Mouse (Mus musculus) colon, adult 2 months (tissue): ENCODE data around the gene Gas2l2. TPM values are rescaled to one million over a fixed set of nuclear protein-coding genes. Genes with fewer than 3 reads are reported as not detected.

Experiments
- polyA plus RNA-seq: library from polyadenylated mRNA; depleted of rRNA; stranded (reverse); fragments of >200 nt; gene quantifications from 2 replicates; pipeline ENCODE4 v1.2.3, GENCODE M21; 2012; rRNA removed

Gas2l2 gene
- polyA plus RNA-seq: 0.43 and 0.51 TPM in 2 replicates

DNA sequence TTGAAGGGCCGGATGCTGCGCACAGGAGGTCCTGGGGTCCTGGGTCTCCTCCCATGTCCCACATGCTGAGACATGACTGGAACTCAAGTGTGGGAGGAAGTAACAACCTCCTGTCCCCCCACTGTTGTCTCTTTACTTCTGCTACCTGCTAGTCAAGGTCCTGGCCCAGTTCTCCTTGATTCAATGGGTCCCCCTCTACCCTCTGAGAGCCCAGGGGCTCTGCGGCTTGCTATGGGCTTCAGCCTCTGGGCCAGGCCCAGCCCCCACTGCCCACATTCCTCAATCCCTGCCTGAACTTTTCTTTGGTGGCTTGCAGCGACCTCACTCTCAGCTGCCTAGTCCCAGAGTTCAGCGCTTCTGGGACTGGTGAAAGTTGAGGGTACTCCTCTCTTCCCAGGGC lies at the start of gene Gas2l2:
Gene Gas2l2 (minus strand): TSS at position 101 of the 400 bp plus-strand sequence.

DNA sequence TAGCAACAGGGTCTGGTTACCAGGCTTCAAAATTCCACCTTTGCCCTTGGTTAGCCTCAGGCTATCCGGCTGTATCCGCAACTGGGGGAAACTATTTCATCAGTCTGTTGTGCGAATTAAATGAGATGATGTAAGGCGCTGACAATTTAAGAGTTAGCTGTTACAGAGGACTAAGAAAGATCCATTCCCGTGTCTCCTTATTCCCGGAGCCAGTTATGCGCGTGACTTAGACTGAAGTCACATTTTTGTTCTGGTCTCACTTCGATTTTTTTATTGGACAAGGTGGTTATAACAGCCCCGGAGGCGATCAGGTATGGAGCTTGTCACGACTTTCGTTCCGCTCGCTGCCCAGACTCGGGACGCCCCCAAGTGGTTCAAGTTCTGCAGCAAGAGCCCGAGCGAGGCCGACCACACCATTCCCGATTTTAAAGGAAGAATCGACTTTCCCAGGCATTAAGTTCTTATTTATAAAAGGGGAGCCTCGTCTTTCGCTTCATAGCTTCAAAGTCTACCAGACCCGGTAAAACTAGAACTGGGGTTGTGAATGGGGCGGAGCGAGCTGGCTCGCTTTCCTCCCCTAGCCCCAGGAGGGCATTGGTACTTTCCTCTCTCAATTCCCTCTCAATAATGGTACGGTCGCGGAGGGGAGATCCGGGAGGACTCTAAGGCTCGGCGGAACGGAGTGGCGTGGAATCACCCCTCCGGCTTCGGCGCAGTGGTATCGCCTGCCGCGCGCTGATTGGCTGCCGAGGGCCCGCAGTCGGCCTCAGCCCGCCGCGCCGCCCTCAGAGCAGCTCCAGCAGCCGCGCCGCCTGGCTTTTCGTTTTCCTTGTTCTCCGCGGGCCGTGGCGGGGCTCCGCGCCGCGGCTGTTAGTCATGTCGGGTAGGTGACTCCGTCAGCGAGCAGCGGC lies 43.3 kb upstream of the Gas2l2 start, which contains the start of gene Taf15:
Gene Taf15 (plus strand): TSS at position 763 of the 911 bp plus-strand sequence.

DNA sequence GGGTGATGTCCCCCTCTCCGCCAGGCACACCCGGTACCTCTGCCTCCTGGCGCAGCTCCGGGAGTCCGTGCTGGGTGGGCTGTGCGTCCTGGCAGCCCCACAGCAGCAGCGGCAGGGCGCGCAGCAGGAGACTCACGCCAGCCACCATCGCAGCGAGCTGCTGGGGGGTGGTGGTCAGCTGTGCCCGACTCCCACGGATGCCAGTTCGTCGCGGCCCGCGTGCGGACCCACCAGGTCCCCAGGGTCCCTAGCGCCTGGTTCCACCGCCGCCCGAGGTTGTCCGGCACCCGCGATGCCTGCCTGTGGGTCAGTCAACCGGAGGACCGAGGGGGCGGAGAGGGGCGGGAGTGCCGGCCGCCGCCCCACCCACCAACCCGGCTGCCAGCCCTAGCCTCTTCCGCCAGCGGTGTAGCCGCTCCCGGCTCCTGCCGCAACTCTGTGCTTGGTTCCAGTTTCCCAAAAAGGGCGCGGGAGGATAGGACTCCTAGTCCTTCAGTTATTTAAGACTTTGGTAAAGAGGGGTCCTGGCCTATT lies 33.5 kb upstream of the Gas2l2 start, which contains the start of gene Mmp28:
Gene Mmp28 (minus strand): TSS at position 361 of the 534 bp plus-strand sequence.

DNA sequence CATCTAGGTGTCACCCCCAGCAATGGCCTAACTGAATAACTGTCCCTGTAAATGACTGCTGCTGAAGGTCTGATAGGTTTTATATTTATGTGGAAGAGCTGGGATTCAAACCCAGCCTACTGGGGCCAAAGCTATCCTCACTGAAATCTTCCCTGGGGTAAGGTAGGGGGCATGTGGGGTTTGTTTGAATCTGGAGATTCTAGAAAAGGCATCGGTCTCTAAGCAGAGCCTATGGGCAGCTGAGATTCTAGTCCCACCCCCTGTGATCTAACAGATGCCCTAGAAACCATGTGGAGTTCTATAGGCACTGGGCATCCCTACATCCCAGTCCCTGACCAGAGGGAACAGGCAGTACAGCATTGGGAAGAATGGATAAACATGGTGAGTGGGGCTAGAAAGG lies 8.1 kb upstream of the Gas2l2 start, which contains the start of gene 1700020L24Rik:
Gene 1700020L24Rik (plus strand): TSS at position 301 of the 400 bp plus-strand sequence.

DNA sequence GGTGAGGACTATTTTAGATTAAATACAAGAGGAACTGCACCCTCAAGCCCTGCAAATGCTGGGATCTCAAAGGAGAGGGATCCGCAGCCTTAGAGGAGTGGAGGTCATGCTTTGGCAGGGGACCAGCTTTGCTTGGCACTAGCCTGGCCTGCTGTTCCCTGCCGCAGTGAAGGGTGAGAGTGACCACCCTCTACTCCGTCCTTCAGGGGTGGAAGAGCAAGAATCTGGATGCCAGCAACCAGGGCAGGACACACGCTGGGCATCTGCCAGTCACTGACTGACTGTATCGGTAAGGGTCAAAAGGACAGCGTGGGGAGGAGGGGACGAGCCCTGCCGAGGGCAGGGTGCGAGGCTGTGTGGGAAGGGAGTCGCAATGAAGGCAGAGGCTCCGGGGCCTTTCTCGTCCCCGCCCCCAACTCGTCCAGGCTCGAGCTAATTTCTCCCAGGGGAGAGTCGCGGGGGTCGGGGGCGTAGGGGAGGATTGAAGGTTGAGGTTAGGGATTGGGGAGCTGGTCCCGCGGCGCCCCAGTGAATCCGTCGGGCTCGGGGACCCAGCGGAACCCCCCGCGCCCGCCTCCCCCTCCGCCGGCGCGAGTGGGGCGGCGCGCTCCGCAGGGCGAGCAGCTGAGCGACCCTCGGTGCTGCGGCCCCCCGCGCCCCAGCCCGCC lies 20.0 kb downstream of the Gas2l2 start, which contains the start of gene Rasl10b:
Gene Rasl10b (plus strand): TSS at position 51 of the 668 bp plus-strand sequence.

Other genes with a start within 250 kb of the Gas2l2 start
- gene Slfn3, start 238.1 kb downstream of the Gas2l2 start, polyA plus RNA-seq: 0.07 and 0.15 TPM in 2 replicates
- not detected in 2 replicates for gene Slfn14, start 142.7 kb downstream of the Gas2l2 start, polyA plus RNA-seq
- 25.1 and 28.0 TPM in 2 replicates for gene Ap2b1, start 130.4 kb downstream of the Gas2l2 start, polyA plus RNA-seq
- 7.2 and 7.7 TPM in 2 replicates for gene Pex12, start 126.9 kb downstream of the Gas2l2 start, polyA plus RNA-seq
- 1.7 and 2.9 TPM in 2 replicates for gene Rasl10b, start 20.3 kb downstream of the Gas2l2 start, polyA plus RNA-seq
- 0.91 and 1.0 TPM in 2 replicates for gene 1700020L24Rik, start 8.2 kb upstream of the Gas2l2 start, polyA plus RNA-seq
- gene Mmp28, start 33.6 kb upstream of the Gas2l2 start, polyA plus RNA-seq: 14.5 and 17.0 TPM in 2 replicates
- gene Taf15, start 43.6 kb upstream of the Gas2l2 start, polyA plus RNA-seq: 4.0 and 4.8 TPM in 2 replicates
- not detected in 2 replicates for gene Heatr9, start 92.7 kb upstream of the Gas2l2 start, polyA plus RNA-seq
- gene Ccl5, start 101.1 kb upstream of the Gas2l2 start, polyA plus RNA-seq: 24.9 and 44.7 TPM in 2 replicates
- 1.7 and 2.1 TPM in 2 replicates for gene Ccl9, start 149.2 kb upstream of the Gas2l2 start, polyA plus RNA-seq
- 142 and 153 TPM in 2 replicates for gene Ccl6, start 163.6 kb upstream of the Gas2l2 start, polyA plus RNA-seq
- gene Rpl9-ps1, start 216.2 kb upstream of the Gas2l2 start, polyA plus RNA-seq: not detected in 2 replicates
- gene Ccl3, start 219.9 kb upstream of the Gas2l2 start, polyA plus RNA-seq: 0.38 and 1.1 TPM in 2 replicates
- 0.46 and 0.47 TPM in 2 replicates for gene Ccl4, start 233.1 kb upstream of the Gas2l2 start, polyA plus RNA-seq